ENCODE assay signal across 14 mouse cellular contexts in the genomic region with DNA sequence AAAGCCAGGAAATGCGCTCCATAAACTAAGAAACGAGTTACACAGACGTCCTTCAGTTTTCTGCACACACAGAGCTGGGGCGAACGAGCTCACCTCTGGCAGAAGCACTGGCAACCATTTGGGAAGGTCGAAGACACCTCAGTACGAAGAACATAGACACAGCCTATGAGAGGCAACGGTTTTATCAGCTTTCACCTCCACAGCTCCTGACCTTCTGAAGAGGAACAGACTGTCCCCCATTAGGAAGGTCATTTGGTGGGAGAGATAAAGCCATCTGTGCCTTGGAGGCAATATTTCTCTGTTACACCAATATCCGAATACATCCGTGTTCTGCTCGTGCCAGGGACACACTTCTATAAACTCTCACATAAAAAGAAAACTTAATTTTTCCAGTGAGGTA.
"Had no signal": no experiment of that assay in that cellular context is flagged by ENCODE, and none has a peak within 500 bp of the region (broad histone marks: within the 10 kb centered on the region; RNA-seq: fewer than 3 reads in every experiment).

No protein-coding gene starts in this region.

- ATAC-seq: intestine, postnatal 0 days; liver, postnatal 0 days had no signal

- DNase-seq: kidney, adult 9 months; kidney, postnatal 25 days; layer of hippocampus, adult 9-11 months; liver, postnatal 0 days; lung, postnatal 14 days; thymus, postnatal 4 days had no signal

- H3K27me3 ChIP-seq: lung, embryonic 15.5 days; megakaryocyte, embryonic 14.5 days; midbrain, embryonic 12.5 days; neural tube, embryonic 12.5 days had no signal

- H3K4me3 ChIP-seq: lung, embryonic 15.5 days; megakaryocyte, embryonic 14.5 days; midbrain, embryonic 12.5 days; neural tube, embryonic 12.5 days had no signal

- H3K9ac ChIP-seq: liver, postnatal 0 days; lung, embryonic 15.5 days; midbrain, embryonic 12.5 days; neural tube, embryonic 12.5 days had no signal

- H3K36me3 ChIP-seq: lung, embryonic 15.5 days had no signal

- H3K4me2 ChIP-seq: liver, embryonic 11.5 days; lung, embryonic 15.5 days; midbrain, embryonic 12.5 days; neural tube, embryonic 12.5 days had no signal

- H3K27ac ChIP-seq: lung, embryonic 15.5 days; macrophage; neural tube, embryonic 12.5 days; stomach, postnatal 0 days had no signal

- H3K9me3 ChIP-seq: lung, embryonic 15.5 days; megakaryocyte, embryonic 14.5 days; midbrain, embryonic 12.5 days; neural tube, embryonic 12.5 days had no signal
